Comparison of ENCODE assay signal across 8 mouse cellular contexts in the genomic region with DNA sequence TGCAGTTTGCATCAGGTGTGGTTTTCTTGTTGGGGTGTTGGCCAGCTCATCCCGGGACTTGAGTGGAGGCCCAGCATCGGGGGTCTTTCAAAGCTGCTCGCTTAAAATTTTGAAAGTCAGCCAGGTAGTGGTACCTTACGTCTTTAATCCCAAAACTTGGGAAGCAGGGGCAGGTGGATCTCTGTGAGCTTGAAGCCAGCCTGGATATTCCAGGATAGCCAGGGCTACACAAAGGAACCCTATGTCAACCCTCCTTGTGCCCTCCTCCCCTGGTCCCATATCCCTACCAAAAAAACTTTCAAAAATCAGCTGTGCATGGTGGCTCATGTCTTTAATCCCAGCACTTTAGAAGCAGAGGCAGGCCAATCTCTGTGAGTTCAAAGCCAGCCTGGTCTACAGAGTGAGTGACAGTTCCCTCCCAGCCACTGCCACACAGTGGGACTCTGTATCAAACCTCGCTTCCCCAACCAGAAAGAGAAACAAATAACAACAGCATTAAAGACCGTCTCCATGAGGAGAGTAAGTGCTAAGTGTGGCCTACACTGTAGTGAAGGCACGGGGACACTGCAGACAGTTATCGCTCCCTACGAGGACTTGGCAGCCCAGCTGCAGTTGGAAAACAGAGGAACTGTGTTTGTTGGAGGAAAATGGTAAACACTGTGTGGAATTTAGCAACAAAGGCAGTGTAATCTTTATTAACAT. TPM values are rescaled to one million over a fixed set of nuclear protein-coding genes. Genes with fewer than 3 reads are reported as not detected.
DNase-seq lines count a peak whose midpoint lies in the region; ATAC-seq lines count a peak whose summit lies in the region.

No protein-coding gene starts in this region.

- peak; percentile 81 for ATAC-seq in lung, embryonic 16.5 days (ENCODE audit: low read depth)
- ATAC-seq in intestine, embryonic 16.5 days: peak; percentile 80; the same call in 1 of the 2 replicates
- no peak for ATAC-seq in stomach, embryonic 14.5 days (ENCODE audit: insufficient number of reproducible peaks, insufficient read depth, low FRiP score, low read depth)
- no peak for ATAC-seq in activated CD4-positive, CD25-positive, alpha-beta regulatory T cell, adult 4 months

- peak overlapping the region; percentile 19; the same call in 1 of the 2 replicates for H3K9ac ChIP-seq in lung, embryonic 16.5 days (ENCODE audit: low read length)
- H3K9ac ChIP-seq in intestine, embryonic 16.5 days (ENCODE audit: low read depth, low read length): 0 out of 2 replicates have a peak overlapping the region, but pooled peaks have one; percentile 29
- no peak overlapping the region for H3K9ac ChIP-seq in stomach, embryonic 14.5 days (replicated peaks; ENCODE audit: low read depth, low read length)

- peak; percentile 92 for DNase-seq in heart, adult 11 months
- no peak for DNase-seq in heart, adult 9 months (ENCODE audit: low spot score in 2 of 2)
- no peak for DNase-seq in lung, postnatal 25 days (ENCODE audit: low spot score)
- DNase-seq in retina, embryonic 14.5 days (ENCODE audit: low spot score): no peak

- H3K4me1 ChIP-seq in lung, embryonic 16.5 days (replicated peaks; ENCODE audit: control insufficient read depth, insufficient read depth, low read length): peaks cover 13% of the 10 kb centered on the region; the same call in 1 of the 2 replicates
- no peaks in the 10 kb centered on the region for H3K4me1 ChIP-seq in intestine, embryonic 16.5 days (ENCODE audit: control insufficient read depth, insufficient read depth, low read length)
- peaks cover 9% of the 10 kb centered on the region; the same call in 1 of the 2 replicates for H3K4me1 ChIP-seq in stomach, embryonic 14.5 days (ENCODE audit: control insufficient read depth, insufficient read depth, low read length)

- H3K27ac ChIP-seq in lung, embryonic 16.5 days (ENCODE audit: low read length): peak overlapping the region; percentile 99
- peak overlapping the region; percentile 91 for H3K27ac ChIP-seq in intestine, embryonic 16.5 days (ENCODE audit: low read length)
- H3K27ac ChIP-seq in stomach, embryonic 14.5 days (ENCODE audit: low read length): peak overlapping the region; percentile 94

- no peaks in the 10 kb centered on the region for H3K27me3 ChIP-seq in lung, embryonic 16.5 days (ENCODE audit: control insufficient read depth, insufficient read depth, low read depth, low read length)
- H3K27me3 ChIP-seq in intestine, embryonic 16.5 days (replicated peaks; ENCODE audit: control insufficient read depth, insufficient read depth, low read length): no peaks in the 10 kb centered on the region
- H3K27me3 ChIP-seq in stomach, embryonic 14.5 days (ENCODE audit: control insufficient read depth, insufficient read depth, low read length): no peaks in the 10 kb centered on the region

- H3K4me3 ChIP-seq in lung, embryonic 16.5 days (ENCODE audit: low read length): no peak overlapping the region; the same call in 1 of the 2 replicates
- H3K4me3 ChIP-seq in intestine, embryonic 16.5 days (ENCODE audit: low read length): no peak overlapping the region
- no peak overlapping the region for H3K4me3 ChIP-seq in stomach, embryonic 14.5 days (ENCODE audit: low read depth, low read length)

- WGBS in lung, embryonic 16.5 days: 66% methylated on average over 9 of the region's 9 CpGs
- WGBS in intestine, embryonic 16.5 days: 66% methylated on average over 9 of the region's 9 CpGs
- 69% methylated on average over 9 of the region's 9 CpGs for WGBS in stomach, embryonic 14.5 days

- peak overlapping the region; percentile 16; the same call in 1 of the 2 replicates for H3K4me2 ChIP-seq in lung, embryonic 16.5 days (ENCODE audit: low read depth, low read length)
- no peak overlapping the region for H3K4me2 ChIP-seq in intestine, embryonic 16.5 days (ENCODE audit: low read depth, low read length)
- no peak overlapping the region for H3K4me2 ChIP-seq in stomach, embryonic 14.5 days (replicated peaks; ENCODE audit: low read depth, low read length)

- no peaks in the 10 kb centered on the region for H3K9me3 ChIP-seq in lung, embryonic 16.5 days (ENCODE audit: control insufficient read depth, low read length)
- no peaks in the 10 kb centered on the region for H3K9me3 ChIP-seq in intestine, embryonic 16.5 days (ENCODE audit: control insufficient read depth, low read length)
- no peaks in the 10 kb centered on the region for H3K9me3 ChIP-seq in stomach, embryonic 14.5 days (ENCODE audit: control insufficient read depth, low read depth, low read length)

- peaks cover 9% of the 10 kb centered on the region for H3K36me3 ChIP-seq in lung, embryonic 16.5 days (ENCODE audit: control insufficient read depth, insufficient read depth, low read length)
- peaks cover 6% of the 10 kb centered on the region; the same call in 1 of the 2 replicates for H3K36me3 ChIP-seq in intestine, embryonic 16.5 days (ENCODE audit: control insufficient read depth, insufficient read depth, low read length)
- H3K36me3 ChIP-seq in stomach, embryonic 14.5 days (ENCODE audit: control insufficient read depth, insufficient read depth, low read length): peaks cover 13% of the 10 kb centered on the region

RNA-seq across cellular contexts. Expression of a gene that starts 21.5 kb away (rescaled TPM):
- 10.2 and 10.5 TPM in 2 replicates for polyA plus RNA-seq in lung, embryonic 16.5 days (2015; fragmentation: Nextera tagmentation; extraction: Ambion mirVana)
- 7.2 and 7.4 TPM in 2 replicates for polyA plus RNA-seq in intestine, embryonic 16.5 days (2015; fragmentation: Nextera tagmentation; extraction: Ambion mirVana)
- polyA plus RNA-seq in stomach, embryonic 14.5 days (2014; fragmentation: Nextera tagmentation; extraction: Ambion mirVana): 9.9 and 10.1 TPM in 2 replicates
- 1 to 10 TPM; 5.7 to 6.3 TPM for polyA plus RNA-seq in activated CD4-positive, CD25-positive, alpha-beta regulatory T cell, adult 4 months (2017; shearing (Covaris generic))

Comparison
In these comparisons a context has a peak if more than half of its experiments do, and no peak if none do; other contexts are left out.
1. ATAC-seq: peak in lung, embryonic 16.5 days (single experiment) and intestine, embryonic 16.5 days (single experiment); none in stomach, embryonic 14.5 days (single experiment) and activated CD4-positive, CD25-positive, alpha-beta regulatory T cell, adult 4 months (single experiment).
2. Peak in every context shown above with its lines, with median percentiles within 50 percentile points of each other: H3K27ac ChIP-seq.